Mouse (Mus musculus) small intestine, adult 2 months (tissue): Measurements from ENCODE around the gene Cdh23.

Experiments
- CTCF ChIP-seq: fragments of 200-500 bp; IDR thresholded peaks from 2 replicates; pipeline ENCODE4 v1.5.1; 2012; ENCODE audit warnings: low read depth, mild to moderate bottlenecking, control low read depth, inconsistent platforms, low read length, moderate library complexity, mixed read lengths; ENCODE audit not compliant: insufficient replicate concordance, insufficient read length; ENCODE audit errors: extremely low read depth
- POLR2A ChIP-seq: fragments of 200-500 bp; IDR thresholded peaks from 2 replicates; pipeline ENCODE4 v1.6.1; 2012; ENCODE audit warnings: low read depth, mild to moderate bottlenecking, control low read depth, inconsistent platforms, low read length, moderate library complexity

- TF ChIP-seq CTCF (no peak), POLR2A (no peak)
These were observed 43.2 kb downstream of the Cdh23 start for GRCm38 (mm10) chr10:60653106-60653505.
